Mouse (Mus musculus): ENCODE measurements around the gene 5730507C01Rik.
"Not testable (repeated sequence)": the region's sequence is repeated elsewhere in the genome, so short reads cannot be mapped to it uniquely, and the experiment has no call there.

The 5730507C01Rik gene

GRCm38 (mm10) chr12:18514171-18514570, at the start of gene 5730507C01Rik:
TSS of gene 5730507C01Rik (plus strand) at chr12:18514510.
- DNase-seq, result no peak

GRCm38 (mm10) chr12:18514616-18515015, 306 bp downstream of the 5730507C01Rik start:
- not testable (repeated sequence) for DNase-seq

GRCm38 (mm10) chr12:18515077-18515476, 767 bp downstream of the 5730507C01Rik start:
- not testable (repeated sequence) for DNase-seq
